Mouse (Mus musculus) liver, embryonic 15.5 days (tissue): ENCODE measurements at regions not wholly inside any gene's neighbourhood (a gene's known extent, or its start where the extent isn't known, plus 50 kb on each side); places are given as distances from the start of the nearest gene placed in this dataset. TPM values are rescaled to one million over a fixed set of nuclear protein-coding genes. Genes with fewer than 3 reads are reported as not detected.

Experiments
- ATAC-seq: fragments of 200-750 bp; cut with Nextera tagmentation; 2 replicates; pipeline ENCODE4 v1.8.0; 2017; ENCODE audit warnings: moderate number of reproducible peaks, mild to moderate bottlenecking, moderate library complexity; ENCODE audit not compliant: insufficient read depth
- H3K27ac ChIP-seq: fragments of 300-500 bp; sonication (generic); replicated peaks from 2 replicates; pipeline ENCODE4 v1.5.1; 2015; ENCODE audit warnings: mild to moderate bottlenecking, inconsistent platforms
- H3K27me3 ChIP-seq: fragments of 300-500 bp; sonication (generic); 2 replicates; pipeline ENCODE4 v1.6.1; 2015; ENCODE audit warnings: mild to moderate bottlenecking, inconsistent platforms
- H3K36me3 ChIP-seq: fragments of 300-500 bp; sonication (generic); replicated peaks from 2 replicates; pipeline ENCODE4 v1.6.1; 2015; ENCODE audit warnings: moderate library complexity, mild to moderate bottlenecking, inconsistent platforms
- H3K4me1 ChIP-seq: fragments of 300-500 bp; sonication (generic); replicated peaks from 2 replicates; pipeline ENCODE4 v1.6.1; 2015; ENCODE audit warnings: inconsistent platforms
- H3K4me2 ChIP-seq: fragments of 300-500 bp; sonication (generic); 2 replicates; pipeline ENCODE4 v1.6.1; 2015; ENCODE audit warnings: moderate library complexity, mild to moderate bottlenecking, inconsistent platforms
- H3K4me3 ChIP-seq: fragments of 300-500 bp; sonication (generic); replicated peaks from 2 replicates; pipeline ENCODE4 v1.5.1; 2015; ENCODE audit warnings: mild to moderate bottlenecking, inconsistent platforms
- H3K9ac ChIP-seq: fragments of 300-500 bp; sonication (generic); 2 replicates; pipeline ENCODE4 v1.6.1; 2015; ENCODE audit warnings: moderate library complexity, mild to moderate bottlenecking, inconsistent platforms
- H3K9me3 ChIP-seq: fragments of 300-500 bp; sonication (generic); replicated peaks from 2 replicates; pipeline ENCODE4 v1.6.1; 2016; ENCODE audit warnings: inconsistent platforms
- WGBS: fragments of 180-500 bp; shearing (Covaris S2); methylation state at CpG from one replicate; pipeline ENCODE4 v1.1.7; 2015; ENCODE audit warnings: mixed read lengths; ENCODE audit not compliant: insufficient replicate concordance; 5-methylcytosine and 5-hydroxymethylcytosine counted together
- microRNA-seq: library from miRNA; unstranded; fragments of <30 nt; microRNA quantifications from one replicate; pipeline ENCODE4, GENCODE M21; 2016

GRCm38 (mm10) chr16:50671170-50671569 lies 80.2 kb upstream of the Ccdc54 start:
- no peak for ATAC-seq
- Histone ChIP-seq H3K4me2 (no peak overlapping the region), H3K36me3 (no peaks in the 10 kb centered on the region), H3K4me3 (no peak overlapping the region), H3K9ac (no peak overlapping the region), H3K27ac (no peak overlapping the region), H3K9me3 (no peaks in the 10 kb centered on the region), H3K27me3 (no peaks in the 10 kb centered on the region), H3K4me1 (no peaks in the 10 kb centered on the region)
- 70% methylated on average over 5 of the region's 5 CpGs for WGBS

GRCm38 (mm10) chr16:50664240-50664639 lies 73.3 kb upstream of the Ccdc54 start:
- no peak overlapping the region for H3K9ac ChIP-seq
- WGBS, result 19% methylated on average over 2 of the region's 2 CpGs
- H3K4me1 ChIP-seq, result no peaks in the 10 kb centered on the region
- no peak overlapping the region for H3K27ac ChIP-seq
- no peak overlapping the region for H3K4me3 ChIP-seq
- H3K9me3 ChIP-seq, result no peaks in the 10 kb centered on the region
- H3K36me3 ChIP-seq, result no peaks in the 10 kb centered on the region
- H3K4me2 ChIP-seq, result no peak overlapping the region
- ATAC-seq, result no peak
- H3K27me3 ChIP-seq, result no peaks in the 10 kb centered on the region

Small RNAs in the stretch of these regions (microRNA-seq; reads per million reads assigned to microRNA genes)
- not detected for gene Mir6363
